Mouse (Mus musculus) limb, embryonic 10.5 days (tissue): Measurements from ENCODE around the gene Tnnt3. TPM values are rescaled to one million over a fixed set of nuclear protein-coding genes. Genes with fewer than 3 reads are reported as not detected.

Experiments used
- DNase-seq: peaks from one replicate; pipeline ENCODE4 v3.0.0-alpha.2; 2017; ENCODE audit warnings: low spot score
- H3K27ac ChIP-seq: fragments of 300-500 bp; sonication (generic); 2 replicates; pipeline ENCODE4 v1.5.1; 2016; ENCODE audit warnings: mild to moderate bottlenecking
- H3K27me3 ChIP-seq: fragments of 300-500 bp; sonication (generic); 2 replicates; pipeline ENCODE4 v1.6.1; 2016; ENCODE audit warnings: low read depth, mild to moderate bottlenecking; ENCODE audit not compliant: poor library complexity, severe bottlenecking
- H3K36me3 ChIP-seq: fragments of 300-500 bp; sonication (generic); 2 replicates; pipeline ENCODE4 v1.6.1; 2016; ENCODE audit warnings: mild to moderate bottlenecking, moderate library complexity
- H3K4me1 ChIP-seq: fragments of 300-500 bp; sonication (generic); 2 replicates; pipeline ENCODE4 v1.6.1; 2016
- H3K4me3 ChIP-seq: fragments of 300-500 bp; sonication (generic); 2 replicates; pipeline ENCODE4 v1.5.1; 2016; ENCODE audit warnings: mild to moderate bottlenecking, moderate library complexity
- H3K9me3 ChIP-seq: fragments of 300-500 bp; sonication (generic); replicated peaks from 2 replicates; pipeline ENCODE4 v1.6.1; 2016; ENCODE audit warnings: mild to moderate bottlenecking
- WGBS: fragments of 180-500 bp; shearing (Covaris S2); methylation state at CpG from one replicate; pipeline ENCODE4 v1.1.7; 2016; 5-methylcytosine and 5-hydroxymethylcytosine counted together
- polyA plus RNA-seq: library from polyadenylated mRNA; unstranded; fragments of >200 nt; fragmentation: Nextera tagmentation; extraction: Ambion mirVana; gene quantifications from 2 replicates; pipeline ENCODE4 v1.2.1, GENCODE M21; 2016

The Tnnt3 gene
- polyA plus RNA-seq, 1 experiment from 2014 or later, result 1.6 TPM

GRCm38 (mm10) chr7:142520331-142520730 is 21.7 kb downstream of the Tnnt3 start:
- Histone ChIP-seq H3K4me1 (peaks cover 62% of the 10 kb centered on the region), H3K36me3 (no peaks in the 10 kb centered on the region), H3K4me3 (no peak overlapping the region), H3K27ac (peak overlapping the region; percentile 73), H3K9me3 (no peaks in the 10 kb centered on the region), H3K27me3 (no peaks in the 10 kb centered on the region)
- 80% methylated on average over 4 of the region's 4 CpGs for WGBS
- no peak for DNase-seq

GRCm38 (mm10) chr7:142522352-142522751 is 23.7 kb downstream of the Tnnt3 start:
- Histone ChIP-seq H3K9me3 (no peaks in the 10 kb centered on the region), H3K36me3 (no peaks in the 10 kb centered on the region), H3K27ac (peak overlapping the region; percentile 82), H3K4me3 (no peak overlapping the region), H3K4me1 (peaks cover 63% of the 10 kb centered on the region), H3K27me3 (no peaks in the 10 kb centered on the region)
- WGBS, result 23% methylated on average over 4 of the region's 4 CpGs
- peak; percentile 67 for DNase-seq

- 38% methylated on average over 17 of the region's 17 CpGs for whole genome bisulfite sequencing
- no peaks in the 10 kb centered on the region for H3K36me3 ChIP-seq
- DNase-seq, result peak; percentile 45
- H3K9me3 ChIP-seq, result no peaks in the 10 kb centered on the region
- H3K4me3 ChIP-seq, result no peak overlapping the region
- H3K4me1 ChIP-seq, result peaks cover 68% of the 10 kb centered on the region
- peak overlapping the region; percentile 82 for H3K27ac ChIP-seq
- no peaks in the 10 kb centered on the region for H3K27me3 ChIP-seq
Measured at GRCm38 (mm10) chr7:142523200-142523990, 24.8 kb downstream of the Tnnt3 start.

GRCm38 (mm10) chr7:142525342-142526178 is 26.9 kb downstream of the Tnnt3 start:
- peak overlapping the region; percentile 89 for H3K27ac ChIP-seq
- no peaks in the 10 kb centered on the region for H3K36me3 ChIP-seq
- no peaks in the 10 kb centered on the region for H3K9me3 ChIP-seq
- peaks cover 62% of the 10 kb centered on the region for H3K4me1 ChIP-seq
- 0 out of 2 replicates have a peak overlapping the region, but pooled peaks have one; percentile 15 for H3K4me3 ChIP-seq
- DNase-seq, result peak; percentile 56
- H3K27me3 ChIP-seq, result no peaks in the 10 kb centered on the region
- WGBS, result 49% methylated on average over 13 of the region's 13 CpGs

GRCm38 (mm10) chr7:142529350-142529749 is 30.7 kb downstream of the Tnnt3 start:
- Histone ChIP-seq H3K27me3 (no peaks in the 10 kb centered on the region), H3K36me3 (no peaks in the 10 kb centered on the region), H3K27ac (peak overlapping the region; percentile 43; the same call in 1 of the 2 replicates), H3K4me3 (no peak overlapping the region), H3K9me3 (no peaks in the 10 kb centered on the region), H3K4me1 (peaks cover 67% of the 10 kb centered on the region)
- DNase-seq, result no peak
- 76% methylated on average over 10 of the region's 10 CpGs for WGBS

- DNase-seq, result peak; percentile 40
- Histone ChIP-seq H3K27me3 (no peaks in the 10 kb centered on the region), H3K4me1 (peaks cover 59% of the 10 kb centered on the region), H3K36me3 (peaks cover 16% of the 10 kb centered on the region), H3K27ac (peak overlapping the region; percentile 98), H3K4me3 (peak overlapping the region; percentile 71), H3K9me3 (no peaks in the 10 kb centered on the region)
- WGBS, result 59% methylated on average over 4 of the region's 4 CpGs
Measured at GRCm38 (mm10) chr7:142531973-142532521, 33.4 kb downstream of the Tnnt3 start.

- 9% methylated on average over 17 of the region's 17 CpGs for WGBS
- Histone ChIP-seq H3K4me3 (peak within 1 kb of the TSS; percentile 71), H3K4me1 (peaks cover 61% of the 10 kb centered on the region), H3K27ac (peak within 1 kb of the TSS; percentile 98), H3K27me3 (no peaks in the 10 kb centered on the region), H3K9me3 (no peaks in the 10 kb centered on the region), H3K36me3 (peaks cover 16% of the 10 kb centered on the region)
- DNase-seq, result no peak
Measured at GRCm38 (mm10) chr7:142532671-142533058, 34.0 kb downstream of the Tnnt3 start, which contains the start of gene Mrpl23. TSS of gene Mrpl23 (plus strand) at chr7:142532686.

GRCm38 (mm10) chr7:142533059-142533855 is 34.6 kb downstream of the Tnnt3 start:
- Histone ChIP-seq H3K36me3 (peaks cover 16% of the 10 kb centered on the region), H3K4me1 (peaks cover 64% of the 10 kb centered on the region), H3K27ac (peak overlapping the region; percentile 98), H3K27me3 (no peaks in the 10 kb centered on the region), H3K9me3 (no peaks in the 10 kb centered on the region), H3K4me3 (peak overlapping the region; percentile 71)
- 1% methylated on average over 44 of the region's 44 CpGs for WGBS
- peak; percentile 90 for DNase-seq

- Histone ChIP-seq H3K4me1 (peaks cover 74% of the 10 kb centered on the region), H3K27ac (peak overlapping the region; percentile 98), H3K9me3 (no peaks in the 10 kb centered on the region), H3K4me3 (no peak overlapping the region), H3K36me3 (peaks cover 17% of the 10 kb centered on the region), H3K27me3 (no peaks in the 10 kb centered on the region)
- 94% methylated on average over 4 of the region's 4 CpGs for WGBS
- DNase-seq, result no peak
Measured at GRCm38 (mm10) chr7:142535116-142535515, 36.5 kb downstream of the Tnnt3 start.

- 97% methylated on average over 5 of the region's 5 CpGs for WGBS
- Histone ChIP-seq H3K9me3 (no peaks in the 10 kb centered on the region), H3K27me3 (no peaks in the 10 kb centered on the region), H3K4me1 (peaks cover 82% of the 10 kb centered on the region), H3K36me3 (peaks cover 22% of the 10 kb centered on the region), H3K27ac (peak overlapping the region; percentile 98), H3K4me3 (no peak overlapping the region)
- DNase-seq, result no peak
Measured at GRCm38 (mm10) chr7:142535832-142536231, 37.2 kb downstream of the Tnnt3 start.

- 32% methylated on average over 5 of the region's 5 CpGs for WGBS
- H3K27ac ChIP-seq, result peak overlapping the region; percentile 92
- peaks cover 88% of the 10 kb centered on the region for H3K4me1 ChIP-seq
- H3K27me3 ChIP-seq, result no peaks in the 10 kb centered on the region
- peak; percentile 45 for DNase-seq
- peak overlapping the region; percentile 28; the same call in 1 of the 2 replicates for H3K4me3 ChIP-seq
- no peaks in the 10 kb centered on the region for H3K9me3 ChIP-seq
- H3K36me3 ChIP-seq, result peaks cover 31% of the 10 kb centered on the region
Measured at GRCm38 (mm10) chr7:142537181-142537580, 38.5 kb downstream of the Tnnt3 start.

- no peaks in the 10 kb centered on the region for H3K27me3 ChIP-seq
- peak; percentile 97 for DNase-seq
- peak overlapping the region; percentile 92 for H3K27ac ChIP-seq
- H3K36me3 ChIP-seq, result peaks cover 31% of the 10 kb centered on the region
- H3K4me3 ChIP-seq, result peak overlapping the region; percentile 28
- peaks cover 88% of the 10 kb centered on the region for H3K4me1 ChIP-seq
- WGBS, result under 1% methylated on average over 6 of the region's 6 CpGs
- H3K9me3 ChIP-seq, result no peaks in the 10 kb centered on the region
Measured at GRCm38 (mm10) chr7:142537879-142538278, 39.2 kb downstream of the Tnnt3 start.
